Mouse (Mus musculus) cerebellum, adult 11-12 months (tissue): Measurements from ENCODE around the gene Med13l.

Source experiments
- DNase-seq: peaks from one replicate; pipeline ENCODE4 v3.0.0; 2022

The Med13l gene

GRCm38 (mm10) chr5:118558841-118559240, 1.6 kb upstream of the Med13l start:
- peak; percentile 51 for DNase-seq

GRCm38 (mm10) chr5:118559584-118560384, 695 bp upstream of the Med13l start:
- DNase-seq = peak; percentile 89

- no peak for DNase-seq
Measured at GRCm38 (mm10) chr5:118561086-118561987, 858 bp downstream of the Med13l start.

GRCm38 (mm10) chr5:118562206-118562605, 1.7 kb downstream of the Med13l start:
- no peak for DNase-seq

- DNase-seq = no peak
Measured at GRCm38 (mm10) chr5:118563590-118563989, 3.1 kb downstream of the Med13l start.

- DNase-seq = no peak
Measured at GRCm38 (mm10) chr5:118567395-118567794, 6.9 kb downstream of the Med13l start.

- DNase-seq = peak; percentile 12
Measured at GRCm38 (mm10) chr5:118569017-118569416, 8.5 kb downstream of the Med13l start.

- DNase-seq = peak; percentile 21
Measured at GRCm38 (mm10) chr5:118569606-118570580, 9.4 kb downstream of the Med13l start.

GRCm38 (mm10) chr5:118571504-118571903, 11.0 kb downstream of the Med13l start:
- DNase-seq = no peak

GRCm38 (mm10) chr5:118574236-118574635, 13.8 kb downstream of the Med13l start:
- DNase-seq = peak; percentile 79

GRCm38 (mm10) chr5:118574997-118575396, 14.5 kb downstream of the Med13l start:
- no peak for DNase-seq

- DNase-seq = no peak
Measured at GRCm38 (mm10) chr5:118575909-118576308, 15.4 kb downstream of the Med13l start.

GRCm38 (mm10) chr5:118576731-118577130, 16.3 kb downstream of the Med13l start:
- no peak for DNase-seq

GRCm38 (mm10) chr5:118585355-118585754, 24.9 kb downstream of the Med13l start:
- DNase-seq = no peak

- DNase-seq = no peak
Measured at GRCm38 (mm10) chr5:118586560-118586959, 26.1 kb downstream of the Med13l start.

GRCm38 (mm10) chr5:118588381-118588925, 28.0 kb downstream of the Med13l start:
- DNase-seq = no peak

GRCm38 (mm10) chr5:118589186-118589892, 28.9 kb downstream of the Med13l start:
- no peak for DNase-seq

GRCm38 (mm10) chr5:118590868-118591267, 30.4 kb downstream of the Med13l start:
- no peak for DNase-seq

GRCm38 (mm10) chr5:118591826-118592499, 31.5 kb downstream of the Med13l start:
- no peak for DNase-seq

GRCm38 (mm10) chr5:118594470-118595236, 34.2 kb downstream of the Med13l start:
- DNase-seq = peak; percentile 61
